Mouse (Mus musculus) v-Abl transformed pro-B cells (cell line): ENCODE data around the gene Cd63.

Experiments
- in situ Hi-C, 2 experiments: fragments of 400-800 bp; cut with MboI; formaldehyde crosslinking; loops; one replicate each; pipeline ENCODE4 v1.15.1; 2025; ENCODE audit not compliant: unreplicated experiment in 2 of 2

The Cd63 gene

DNA sequence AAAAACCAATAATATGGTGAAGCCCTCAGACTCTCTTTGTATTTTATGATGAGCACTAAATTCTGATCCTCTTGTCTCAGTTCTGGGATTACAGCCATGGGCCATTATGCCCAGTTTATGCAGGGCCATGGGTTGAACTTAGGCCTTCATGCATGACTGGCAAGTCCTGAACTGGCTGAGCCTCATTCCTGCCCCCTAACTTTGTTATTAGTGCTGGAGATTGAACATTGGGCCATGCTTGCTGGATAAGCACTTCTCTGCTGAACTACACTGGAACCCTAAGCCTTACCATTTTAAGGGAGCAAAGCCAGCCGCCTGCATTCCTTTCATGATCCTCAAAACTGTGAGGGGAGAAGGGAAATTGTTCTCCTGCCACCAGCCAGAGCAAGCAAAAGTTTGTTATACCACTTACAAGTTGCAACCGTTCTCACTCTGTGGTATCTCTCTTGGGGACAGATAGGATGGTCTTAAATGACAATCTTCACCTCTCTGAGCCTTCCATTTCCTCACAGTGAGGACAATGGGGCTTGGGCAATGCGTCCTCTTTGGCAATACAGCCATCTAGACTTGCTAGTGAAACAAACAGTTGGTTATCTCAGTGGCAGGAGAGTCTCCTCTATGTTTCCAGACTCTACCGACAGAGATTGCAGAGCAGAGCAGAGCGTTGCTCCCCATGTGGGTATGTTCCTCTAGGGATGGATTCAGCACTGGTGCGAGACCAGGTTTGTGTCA is 864 bp upstream of the Cd63 start:
- in situ Hi-C loops: loop anchor here (5.0 to 25.0 kb wide), 6 partner anchors 53 to 563 kb away; partner anchors contain the start of gene Cs (in 1 of the 2)

DNA sequence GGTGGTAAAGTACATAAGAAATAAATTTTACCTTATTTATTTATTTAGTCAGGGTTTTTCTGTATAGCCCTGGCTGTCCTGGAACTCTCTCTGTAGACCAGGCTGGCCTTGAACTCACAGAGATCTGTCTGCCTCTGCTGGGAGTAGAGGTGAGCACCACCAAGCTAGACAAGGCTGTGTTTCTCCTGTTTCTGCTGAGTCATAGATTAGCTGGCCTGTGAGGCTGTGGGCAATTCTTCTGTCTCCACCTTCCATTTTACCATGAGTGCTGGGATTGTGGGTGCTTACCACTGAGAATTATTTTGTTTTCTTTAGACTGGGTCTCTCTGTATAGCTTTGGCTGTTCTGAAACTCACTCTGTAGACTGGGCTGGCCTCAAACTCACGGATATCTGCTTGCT is 620 bp downstream of the Cd63 start:
- in situ Hi-C loops: no loop called here

DNA sequence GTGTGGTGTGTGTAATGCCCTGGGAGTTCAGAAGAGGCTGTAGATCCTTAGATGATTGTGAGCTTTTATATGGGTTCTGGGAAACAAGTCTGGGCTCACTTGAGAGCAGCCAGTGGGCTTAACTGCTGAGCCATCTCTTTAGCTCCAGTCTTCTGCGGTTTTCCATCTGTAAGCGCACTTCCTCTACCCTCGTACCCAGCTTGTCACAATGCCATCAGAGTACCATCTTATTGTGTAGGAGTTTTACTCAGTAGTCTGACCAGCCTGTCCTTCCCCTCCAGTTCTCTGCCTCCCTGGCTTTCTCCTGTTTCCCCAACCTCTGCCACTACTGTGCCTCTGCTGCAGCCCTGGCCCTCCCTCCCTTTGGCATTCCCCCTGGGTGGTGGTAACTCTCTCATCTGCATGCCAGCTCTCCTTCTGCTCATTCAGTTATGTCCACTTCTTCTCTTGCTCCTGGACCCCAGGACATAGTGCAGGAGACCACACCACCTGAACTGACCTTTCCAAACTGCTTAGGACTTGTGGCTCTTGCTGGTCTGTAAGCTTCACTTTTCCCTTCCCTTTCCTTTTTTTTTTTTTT is 1.7 kb downstream of the Cd63 start:
- in situ Hi-C loops: no loop called here

DNA sequence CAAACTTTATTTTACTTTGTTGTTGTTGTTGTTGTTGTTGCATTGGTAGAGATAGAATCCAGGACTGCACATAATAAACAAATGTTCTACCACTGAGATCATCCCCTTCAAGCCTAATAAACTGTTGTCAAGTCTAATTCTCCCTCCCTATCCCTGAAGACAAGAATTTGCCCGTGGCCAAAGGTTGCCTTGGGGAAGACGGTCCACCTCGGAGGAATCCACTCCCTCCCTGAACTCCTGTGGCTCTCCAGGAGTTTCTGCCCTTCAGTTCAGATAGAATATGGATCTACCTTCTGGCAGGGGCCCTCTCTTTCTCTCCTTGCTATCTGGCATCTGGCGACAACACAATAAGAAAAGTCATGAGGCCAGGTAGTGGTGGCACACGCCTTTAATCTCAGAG is 4.0 kb downstream of the Cd63 start:
- in situ Hi-C loops: no loop called here

DNA sequence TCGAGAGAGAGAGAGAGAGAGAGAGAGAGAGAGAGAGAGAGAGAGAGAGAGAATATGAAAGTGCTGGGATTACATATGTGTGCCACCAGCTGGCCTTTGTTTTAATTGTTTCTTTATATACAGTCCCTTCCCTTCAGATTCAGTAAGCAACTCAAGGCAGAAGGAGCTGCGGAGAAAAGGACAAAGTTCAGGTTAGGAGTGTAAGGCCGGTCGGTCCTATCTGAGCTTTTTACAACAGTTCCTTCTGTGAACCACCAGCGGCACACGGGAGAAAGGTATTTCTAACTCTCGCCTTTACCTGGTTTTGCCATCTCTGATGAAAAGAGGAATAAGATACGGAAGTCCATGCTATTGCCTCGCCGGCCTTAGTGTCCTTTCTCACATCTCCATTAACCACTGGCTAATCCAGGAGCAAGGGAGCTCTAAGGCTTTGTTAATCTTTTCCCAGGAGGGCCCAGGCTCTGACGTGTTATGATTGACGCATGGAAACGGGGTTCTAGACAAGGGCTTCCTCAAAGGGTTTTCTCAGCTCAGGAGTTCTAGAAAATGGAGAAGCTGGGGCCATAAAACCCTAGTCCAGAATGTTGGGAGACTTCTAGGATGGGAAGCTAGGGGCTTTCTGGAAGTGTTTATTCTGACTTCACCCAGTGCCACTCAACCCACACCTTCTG is 8.1 kb downstream of the Cd63 start:
- in situ Hi-C loops: no loop called here

DNA sequence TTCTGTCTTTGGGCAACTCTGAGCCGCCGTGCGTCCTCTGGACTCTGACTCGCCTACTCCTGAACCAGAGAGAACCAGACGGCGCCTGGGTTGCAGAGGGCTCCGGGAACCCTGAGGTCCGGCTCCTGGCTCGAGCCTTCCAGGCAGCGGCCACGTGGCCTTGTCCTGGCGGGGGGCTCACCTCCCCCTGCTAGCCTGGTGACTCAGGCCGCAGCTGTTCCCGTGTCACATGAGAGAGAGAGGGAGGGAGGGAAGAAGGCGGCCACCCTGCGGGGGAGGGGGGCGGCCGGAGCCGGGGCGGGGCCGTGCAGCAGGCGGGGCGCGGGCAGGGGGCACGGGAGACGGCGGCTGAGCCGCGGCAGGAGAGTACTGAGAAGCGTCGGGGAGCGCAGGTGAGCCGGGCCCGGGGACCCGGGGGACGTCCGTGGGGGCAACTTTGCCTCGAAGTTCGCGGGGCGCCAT is 8.8 kb downstream of the Cd63 start:
- in situ Hi-C loops: no loop called here

DNA sequence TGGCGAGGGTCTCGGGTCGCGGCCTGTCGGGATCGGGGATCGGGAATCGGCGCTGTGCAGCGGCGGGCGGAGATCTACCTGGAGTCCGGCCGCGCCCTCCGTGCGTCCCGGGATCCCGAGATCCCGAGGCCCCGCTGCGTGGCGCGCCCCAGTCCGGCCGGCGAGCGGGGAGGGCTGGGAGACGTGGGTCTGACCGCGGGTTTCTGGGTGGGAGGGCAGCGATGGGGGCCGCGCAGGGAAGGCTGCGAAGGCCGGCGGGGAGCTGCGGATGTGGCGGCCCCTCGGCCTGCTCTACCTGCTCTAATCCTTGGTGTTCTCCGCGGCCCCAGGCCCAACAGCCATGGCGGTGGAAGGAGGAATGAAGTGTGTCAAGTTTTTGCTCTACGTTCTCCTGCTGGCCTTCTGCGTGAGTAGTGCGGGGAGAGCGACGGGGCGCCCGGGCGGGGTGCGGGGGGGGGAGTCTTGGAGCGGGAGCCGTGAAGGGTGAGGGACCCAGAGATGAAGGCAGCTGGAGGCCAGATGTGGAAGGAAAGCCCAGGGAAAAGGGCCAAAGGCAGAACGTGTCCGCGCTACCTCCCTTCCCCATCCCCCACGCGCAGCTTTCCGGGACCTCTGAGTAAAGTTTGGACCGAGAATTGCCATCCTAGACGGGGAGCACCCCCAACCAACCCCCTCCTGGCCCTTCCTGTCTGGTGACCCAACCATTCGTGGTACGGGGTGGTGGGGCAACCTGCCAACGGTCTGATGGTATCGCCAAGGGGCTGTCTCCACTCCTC is 9.5 kb downstream of the Cd63 start:
- in situ Hi-C loops: no loop called here

- in situ Hi-C loops: no loop called here
Observed at GRCm38 (mm10) chr10:128911430-128911829, 10.6 kb downstream of the Cd63 start.

DNA sequence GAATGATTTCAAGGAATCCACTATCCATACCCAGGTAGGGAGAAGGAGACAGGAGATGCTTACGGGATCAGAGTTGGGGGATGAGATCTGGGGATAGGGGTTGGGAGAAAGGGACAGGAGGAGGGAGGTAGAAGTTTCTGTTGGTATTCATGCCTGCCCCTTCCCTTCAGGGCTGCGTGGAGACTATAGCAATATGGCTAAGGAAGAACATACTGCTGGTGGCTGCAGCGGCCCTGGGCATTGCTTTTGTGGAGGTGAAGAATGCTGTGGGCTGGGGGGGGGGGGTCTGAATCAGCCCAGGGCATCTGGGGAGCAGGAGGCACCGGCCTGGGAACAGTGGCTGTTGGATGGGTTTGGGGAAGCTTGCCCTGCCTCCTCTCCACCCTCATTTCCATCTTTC is 11.5 kb downstream of the Cd63 start:
- in situ Hi-C loops: no loop called here

GRCm38 (mm10) chr10:128912791-128913190 is 12.0 kb downstream of the Cd63 start:
- in situ Hi-C loops: no loop called here

GRCm38 (mm10) chr10:128913219-128913618 is 12.4 kb downstream of the Cd63 start:
- in situ Hi-C loops: no loop called here

DNA sequence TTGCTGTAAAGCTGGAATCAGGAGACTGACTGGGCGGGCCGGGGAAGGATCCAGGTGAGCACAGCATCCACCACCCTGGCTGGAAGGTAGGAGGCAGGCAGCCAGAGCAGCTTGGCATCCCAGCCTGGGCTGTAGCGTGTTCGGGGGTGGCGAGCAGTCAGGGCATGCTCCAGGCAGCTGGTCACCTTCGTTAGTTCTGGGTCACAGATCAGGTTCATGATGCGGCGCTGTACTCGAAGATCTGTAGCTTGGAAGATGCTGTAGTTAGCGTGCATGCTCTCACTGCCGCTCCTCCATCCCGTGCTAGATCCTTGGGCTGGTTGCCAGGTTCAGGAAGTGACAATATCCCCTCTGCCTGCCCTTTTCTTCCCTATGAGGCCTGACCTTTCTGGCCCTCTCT is 12.9 kb downstream of the Cd63 start:
- in situ Hi-C loops: no loop called here

DNA sequence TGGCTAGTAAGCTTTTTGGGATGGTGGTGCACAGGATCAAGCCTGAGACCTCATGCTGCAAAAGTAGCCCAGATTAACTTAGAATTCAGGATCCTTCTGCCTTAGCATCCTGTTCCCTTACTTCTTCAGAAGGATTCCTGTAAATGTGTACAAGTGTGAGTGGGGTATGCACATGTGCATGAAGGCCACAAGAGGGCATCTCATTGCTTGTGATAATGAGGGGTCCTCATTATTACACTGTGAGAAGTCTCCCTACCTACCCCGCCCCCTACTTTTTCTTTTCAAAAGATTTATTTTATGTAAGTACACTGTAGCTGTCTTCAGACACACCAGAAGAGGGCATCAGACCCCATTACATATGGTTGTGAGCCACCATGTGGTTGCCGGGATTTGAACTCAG is 14.8 kb downstream of the Cd63 start:
- in situ Hi-C loops: no loop called here

- in situ Hi-C loops: no loop called here
Observed at GRCm38 (mm10) chr10:128916665-128917064, 15.9 kb downstream of the Cd63 start.

DNA sequence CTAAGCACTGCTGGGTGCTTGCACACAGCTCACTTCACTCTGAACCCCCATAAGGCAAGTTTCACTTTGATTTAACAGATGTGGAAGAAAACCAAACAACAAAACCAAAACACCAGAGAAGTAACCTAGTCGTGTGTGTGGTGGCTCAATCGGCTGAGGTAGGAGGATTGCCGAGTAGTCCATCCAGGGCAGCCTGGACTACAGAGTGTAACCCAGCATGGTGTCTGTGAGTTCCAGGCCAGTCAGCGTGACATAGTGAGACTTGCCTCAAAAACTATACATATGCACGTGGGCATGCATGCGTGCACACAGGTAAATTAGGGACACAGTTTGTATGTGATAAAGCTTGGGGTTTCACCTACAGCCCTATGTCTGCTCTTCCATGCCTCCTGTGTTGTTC is 16.6 kb downstream of the Cd63 start:
- in situ Hi-C loops: no loop called here

DNA sequence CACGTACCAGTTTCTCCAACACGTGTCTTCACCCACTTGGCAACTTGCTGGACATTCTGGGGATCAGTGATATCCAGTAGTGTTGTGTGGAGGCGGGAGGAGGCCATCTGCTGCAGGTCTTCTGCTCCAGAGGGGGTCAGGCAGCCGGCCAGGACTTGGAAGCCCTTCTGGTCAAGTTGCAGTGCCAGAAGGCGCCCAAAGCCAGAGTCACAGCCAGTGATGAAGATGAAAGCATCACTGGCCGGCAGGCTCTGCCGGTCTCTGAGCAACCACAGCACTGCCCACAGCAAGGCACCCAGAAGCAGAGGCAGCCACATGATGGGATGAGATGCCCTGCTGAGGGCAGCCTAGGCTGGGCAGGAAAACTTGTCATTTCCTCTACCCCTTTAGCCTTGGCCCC is 17.5 kb downstream of the Cd63 start:
- in situ Hi-C loops: no loop called here

DNA sequence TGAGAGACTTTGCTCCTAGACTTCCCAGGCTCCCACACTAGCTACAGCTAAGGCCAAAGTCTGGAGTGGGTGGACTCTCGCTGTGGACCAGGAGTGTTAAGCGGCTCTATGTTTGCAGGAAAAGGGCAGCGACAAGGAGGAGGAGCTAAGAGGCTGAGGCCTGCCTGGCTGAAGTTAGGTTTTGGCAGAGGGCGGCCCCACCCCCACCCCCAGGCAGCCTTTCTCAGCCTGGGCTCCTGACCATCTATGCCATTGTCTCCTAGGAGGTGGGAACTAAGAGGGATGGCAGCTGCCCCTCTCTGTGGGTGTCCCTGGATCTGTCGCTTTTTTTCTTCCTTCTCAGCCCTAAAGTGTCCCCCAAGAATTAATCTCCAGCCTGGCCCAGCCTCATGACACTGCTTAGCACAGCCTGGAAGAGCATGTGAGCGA is 18.4 kb downstream of the Cd63 start:
- in situ Hi-C loops: no loop called here

GRCm38 (mm10) chr10:128919966-128920365 is 19.2 kb downstream of the Cd63 start:
- in situ Hi-C loops: no loop called here

DNA sequence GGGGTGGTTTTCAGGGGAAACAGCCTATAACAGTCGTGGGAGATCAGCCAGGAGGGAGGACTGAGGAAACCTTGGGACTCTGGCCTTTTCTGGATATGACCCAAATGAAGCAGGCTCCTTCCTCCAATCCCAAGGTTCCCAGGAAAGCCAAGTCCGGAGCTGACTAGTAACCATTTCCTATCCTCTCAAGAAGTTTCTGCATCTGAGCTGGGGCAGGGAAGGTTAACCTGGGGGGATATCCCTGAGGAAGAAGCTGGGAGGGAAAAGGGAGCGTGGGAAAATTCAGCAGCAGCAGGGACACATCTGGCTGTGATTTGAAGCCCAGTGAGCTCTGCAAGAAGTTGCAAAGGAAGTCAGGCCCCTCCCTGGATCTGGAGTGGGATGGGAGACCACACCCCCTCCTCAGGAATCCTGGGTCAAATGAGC is 20.0 kb downstream of the Cd63 start:
- in situ Hi-C loops: no loop called here

- in situ Hi-C loops: no loop called here
Observed at GRCm38 (mm10) chr10:128921251-128921650, 20.5 kb downstream of the Cd63 start.
